Mouse (Mus musculus): ENCODE data around the gene Cpne5. TPM values are rescaled to one million over a fixed set of nuclear protein-coding genes. Genes with fewer than 3 reads are reported as not detected.

Cpne5 gene
- total and polyA plus RNA-seq, 3 experiments, result 0.19 to 1.0 TPM; not detected in 1

- TF ChIP-seq ELF1 (IDR thresholded peaks at IDR 0.05; ENCODE audit: low read depth, low read length), result 0 out of 2 replicates have a peak, but pooled peaks have one; percentile 13
Measured at GRCm38 (mm10) chr17:29171001-29171772, 66.8 kb downstream of the Cpne5 start (continued).

DNA sequence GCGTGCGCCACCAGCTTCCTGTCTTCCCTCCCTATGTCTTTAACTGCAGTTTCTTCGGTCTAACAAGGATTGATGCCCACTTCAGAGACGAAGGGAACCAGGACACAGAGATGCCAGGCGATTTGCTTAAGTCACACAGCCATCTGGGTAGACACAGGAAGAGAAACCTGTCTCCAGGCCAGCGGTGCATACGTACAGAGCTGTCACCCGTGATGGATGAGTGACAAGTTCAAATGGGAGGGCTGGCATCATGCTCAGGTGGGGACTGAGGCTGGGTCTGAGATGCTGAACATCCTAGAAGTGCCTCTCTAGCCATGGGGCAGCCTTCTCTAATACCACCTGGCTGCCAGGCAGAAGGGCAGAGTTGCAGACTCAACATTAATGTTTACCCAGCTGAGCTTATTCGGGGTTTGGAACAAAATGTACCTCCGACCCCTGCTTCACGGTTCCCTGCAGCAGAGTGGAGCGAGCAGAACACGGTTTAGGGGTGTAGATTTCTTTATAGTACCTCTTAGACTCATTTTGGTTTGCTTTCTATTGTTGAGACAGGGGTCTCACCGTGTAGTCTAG is 67.5 kb downstream of the Cpne5 start:
- H3K9me3 ChIP-seq (replicated peaks; ENCODE audit: insufficient read depth, low read length), result no peaks in the 10 kb centered on the region
- H3K36me3 ChIP-seq (ENCODE audit: control insufficient read depth in 1 of 2, insufficient read depth in 2 of 2, low read length in 2 of 2), result peaks cover 0 to 17% of the 10 kb centered on the region in 2 experiments; a peak in 2 of 4 replicates
- TF ChIP-seq GATA1 (IDR thresholded peaks at IDR 0.05; ENCODE audit: low read depth, low read length) (no peak), CHD2 (IDR thresholded peaks at IDR 0.05; ENCODE audit: low read length) (no peak)
- peak overlapping the region; percentile 7 to 36; a peak in 3 of 4 replicates for H3K4me3 ChIP-seq (ENCODE audit: control insufficient read depth in 1 of 2, insufficient read depth in 1 of 2, low read depth in 2 of 2, low read length in 2 of 2)
- peak overlapping the region; percentile 89 for H3K27ac ChIP-seq (ENCODE audit: control insufficient read depth, low read depth, low read length)
- H3K27me3 ChIP-seq (ENCODE audit: control insufficient read depth in 1 of 2, insufficient read depth in 2 of 2, low read length in 2 of 2), result no peaks in the 10 kb centered on the region
- H3K9ac ChIP-seq (ENCODE audit: control insufficient read depth, low read depth, low read length, poor library complexity, severe bottlenecking), result peak overlapping the region; percentile 55
- H3K79me2 ChIP-seq (ENCODE audit: control insufficient read depth, insufficient read depth, low read length, poor library complexity), result no peaks in the 10 kb centered on the region
- H3K4me1 ChIP-seq (ENCODE audit: control insufficient read depth in 1 of 2, insufficient read depth in 2 of 2, low read length in 2 of 2), result peaks cover 0 to 43% of the 10 kb centered on the region in 2 experiments; a peak in 2 of 4 replicates
- DNase-seq (ENCODE audit: low read depth, low spot score), result no peak

GRCm38 (mm10) chr17:29168996-29169601 is 68.9 kb downstream of the Cpne5 start:
- H3K27me3 ChIP-seq (ENCODE audit: control insufficient read depth in 1 of 2, insufficient read depth in 2 of 2, low read length in 2 of 2), result no peaks in the 10 kb centered on the region
- H3K9ac ChIP-seq (ENCODE audit: control insufficient read depth, low read depth, low read length, poor library complexity, severe bottlenecking), result no peak overlapping the region
- TF ChIP-seq CTCF (IDR thresholded peaks at IDR 0.05 in 2 of 3, conservative IDR thresholded peaks at IDR 0.05 in 1 of 3; ENCODE audit: control insufficient read depth in 1 of 3, insufficient read depth in 1 of 3, low read depth in 2 of 3, low read length in 3 of 3, poor library complexity in 1 of 3, severe bottlenecking in 1 of 3), result peak; percentile 71 to 76 (median 75)
- no peak for TF ChIP-seq MEF2A (IDR thresholded peaks at IDR 0.05; ENCODE audit: extremely low read depth, insufficient replicate concordance, low read depth, low read length, poor library complexity, severe bottlenecking)
- peak; percentile 12; the same call in 1 of the 2 replicates for TF ChIP-seq SMC3 (IDR thresholded peaks at IDR 0.05; ENCODE audit: low read depth, low read length)
- TF ChIP-seq RAD21 (IDR thresholded peaks at IDR 0.05; ENCODE audit: low read depth, low read length), result peak; percentile 4
- TF ChIP-seq TBP (IDR thresholded peaks at IDR 0.05; ENCODE audit: low read depth, low read length), result no peak
- H3K4me1 ChIP-seq (ENCODE audit: control insufficient read depth in 1 of 2, insufficient read depth in 2 of 2, low read length in 2 of 2), result peaks cover 2 to 55% of the 10 kb centered on the region in 2 experiments; a peak in 2 of 4 replicates
- H3K27ac ChIP-seq (ENCODE audit: control insufficient read depth, low read depth, low read length), result no peak overlapping the region
- no peaks in the 10 kb centered on the region for H3K79me2 ChIP-seq (ENCODE audit: control insufficient read depth, insufficient read depth, low read length, poor library complexity)
- no peak for DNase-seq (ENCODE audit: low read depth, low spot score)
- no peaks in the 10 kb centered on the region for H3K9me3 ChIP-seq (replicated peaks; ENCODE audit: insufficient read depth, low read length)
- no peak overlapping the region for H3K4me3 ChIP-seq (ENCODE audit: control insufficient read depth in 1 of 2, insufficient read depth in 1 of 2, low read depth in 2 of 2, low read length in 2 of 2)
- peaks cover 0 to 25% of the 10 kb centered on the region in 2 experiments; a peak in 2 of 4 replicates for H3K36me3 ChIP-seq (ENCODE audit: control insufficient read depth in 1 of 2, insufficient read depth in 2 of 2, low read length in 2 of 2)

GRCm38 (mm10) chr17:29168438-29168837 is 69.5 kb downstream of the Cpne5 start:
- Histone ChIP-seq H3K36me3 (ENCODE audit: control insufficient read depth in 1 of 2, insufficient read depth in 2 of 2, low read length in 2 of 2) (peaks cover 0 to 27% of the 10 kb centered on the region in 2 experiments; a peak in 2 of 4 replicates), H3K9ac (ENCODE audit: control insufficient read depth, low read depth, low read length, poor library complexity, severe bottlenecking) (no peak overlapping the region), H3K9me3 (replicated peaks; ENCODE audit: insufficient read depth, low read length) (no peaks in the 10 kb centered on the region), H3K79me2 (ENCODE audit: control insufficient read depth, insufficient read depth, low read length, poor library complexity) (no peaks in the 10 kb centered on the region), H3K4me1 (ENCODE audit: control insufficient read depth in 1 of 2, insufficient read depth in 2 of 2, low read length in 2 of 2) (peaks cover 2 to 61% of the 10 kb centered on the region in 2 experiments; a peak in 2 of 4 replicates), H3K27ac (ENCODE audit: control insufficient read depth, low read depth, low read length) (no peak overlapping the region), H3K27me3 (ENCODE audit: control insufficient read depth in 1 of 2, insufficient read depth in 2 of 2, low read length in 2 of 2) (no peaks in the 10 kb centered on the region), H3K4me3 (ENCODE audit: control insufficient read depth in 1 of 2, insufficient read depth in 1 of 2, low read depth in 2 of 2, low read length in 2 of 2) (no peak overlapping the region)
- DNase-seq (ENCODE audit: low read depth, low spot score), result no peak
- TF ChIP-seq CTCF (IDR thresholded peaks at IDR 0.05 in 2 of 3, conservative IDR thresholded peaks at IDR 0.05 in 1 of 3; ENCODE audit: control insufficient read depth in 1 of 3, insufficient read depth in 1 of 3, low read depth in 2 of 3, low read length in 3 of 3, poor library complexity in 1 of 3, severe bottlenecking in 1 of 3) (no peak), TBP (IDR thresholded peaks at IDR 0.05; ENCODE audit: low read depth, low read length) (no peak), POLR2AphosphoS5 (IDR thresholded peaks at IDR 0.05; ENCODE audit: borderline replicate concordance, low read depth, low read length) (no peak), POLR2A (IDR thresholded peaks at IDR 0.05; ENCODE audit: control insufficient read depth in 1 of 2, insufficient read depth in 1 of 2, low read depth in 1 of 2, low read length in 2 of 2, poor library complexity in 1 of 2) (no peak), NRF1 (IDR thresholded peaks at IDR 0.05; ENCODE audit: insufficient read depth, low read depth, low read length, poor library complexity, severe bottlenecking) (no peak), TCF12 (IDR thresholded peaks at IDR 0.05; ENCODE audit: low read depth, low read length) (no peak), ZC3H11A (IDR thresholded peaks at IDR 0.05; ENCODE audit: low read depth, low read length) (no peak), UBTF (IDR thresholded peaks at IDR 0.05; ENCODE audit: borderline replicate concordance, insufficient read depth, low read depth, low read length) (no peak), CHD2 (IDR thresholded peaks at IDR 0.05; ENCODE audit: low read length) (no peak), JUND (IDR thresholded peaks at IDR 0.05; ENCODE audit: low read depth, low read length) (no peak), E2F4 (IDR thresholded peaks at IDR 0.05; ENCODE audit: borderline replicate concordance, low read depth, low read length) (no peak), MAFK (IDR thresholded peaks at IDR 0.05; ENCODE audit: borderline replicate concordance, low read depth, low read length) (no peak), TAL1 (IDR thresholded peaks at IDR 0.05; ENCODE audit: low read length) (no peak), ZKSCAN1 (IDR thresholded peaks at IDR 0.05; ENCODE audit: low read depth, low read length) (no peak), GATA1 (IDR thresholded peaks at IDR 0.05; ENCODE audit: low read depth, low read length) (no peak)
